Mouse (Mus musculus) liver, embryonic 15.5 days (tissue): ENCODE measurements around the gene Nmral1. TPM values are rescaled to one million over a fixed set of nuclear protein-coding genes. Genes with fewer than 3 reads are reported as not detected.
A peak's percentile ranks its signal among the peaks of the same experiment; 100 is the strongest.

ENCODE experiments used
- ATAC-seq: fragments of 200-750 bp; cut with Nextera tagmentation; 2 replicates; pipeline ENCODE4 v1.8.0; 2017; ENCODE audit warnings: moderate number of reproducible peaks, mild to moderate bottlenecking, moderate library complexity; ENCODE audit not compliant: insufficient read depth
- H3K27ac ChIP-seq: fragments of 300-500 bp; sonication (generic); replicated peaks from 2 replicates; pipeline ENCODE4 v1.5.1; 2015; ENCODE audit warnings: mild to moderate bottlenecking, inconsistent platforms
- H3K27me3 ChIP-seq: fragments of 300-500 bp; sonication (generic); 2 replicates; pipeline ENCODE4 v1.6.1; 2015; ENCODE audit warnings: mild to moderate bottlenecking, inconsistent platforms
- H3K36me3 ChIP-seq: fragments of 300-500 bp; sonication (generic); replicated peaks from 2 replicates; pipeline ENCODE4 v1.6.1; 2015; ENCODE audit warnings: moderate library complexity, mild to moderate bottlenecking, inconsistent platforms
- H3K4me1 ChIP-seq: fragments of 300-500 bp; sonication (generic); replicated peaks from 2 replicates; pipeline ENCODE4 v1.6.1; 2015; ENCODE audit warnings: inconsistent platforms
- H3K4me2 ChIP-seq: fragments of 300-500 bp; sonication (generic); 2 replicates; pipeline ENCODE4 v1.6.1; 2015; ENCODE audit warnings: moderate library complexity, mild to moderate bottlenecking, inconsistent platforms
- H3K4me3 ChIP-seq: fragments of 300-500 bp; sonication (generic); replicated peaks from 2 replicates; pipeline ENCODE4 v1.5.1; 2015; ENCODE audit warnings: mild to moderate bottlenecking, inconsistent platforms
- H3K9ac ChIP-seq: fragments of 300-500 bp; sonication (generic); 2 replicates; pipeline ENCODE4 v1.6.1; 2015; ENCODE audit warnings: moderate library complexity, mild to moderate bottlenecking, inconsistent platforms
- H3K9me3 ChIP-seq: fragments of 300-500 bp; sonication (generic); replicated peaks from 2 replicates; pipeline ENCODE4 v1.6.1; 2016; ENCODE audit warnings: inconsistent platforms
- WGBS: fragments of 180-500 bp; shearing (Covaris S2); methylation state at CpG from one replicate; pipeline ENCODE4 v1.1.7; 2015; ENCODE audit warnings: mixed read lengths; ENCODE audit not compliant: insufficient replicate concordance; 5-methylcytosine and 5-hydroxymethylcytosine counted together
- polyA plus RNA-seq: library from polyadenylated mRNA; unstranded; fragments of >200 nt; fragmentation: Nextera tagmentation; extraction: Ambion mirVana; gene quantifications from 2 replicates; pipeline ENCODE4 v1.2.1, GENCODE M21; 2015

Nmral1 gene
- polyA plus RNA-seq, 1 experiment from 2014 or later, result 37.2 TPM

GRCm38 (mm10) chr16:4679121-4680018 is 39.8 kb downstream of the Nmral1 start, which contains the start of gene Coro7:
Coro7 (minus strand) TSS chr16:4679777.
- Histone ChIP-seq H3K4me2 (peak within 1 kb of the TSS; percentile 98), H3K9ac (peak within 1 kb of the TSS; percentile 72), H3K36me3 (peaks cover 25% of the 10 kb centered on the region), H3K27me3 (no peaks in the 10 kb centered on the region), H3K4me3 (peak within 1 kb of the TSS; percentile 74), H3K4me1 (peaks cover 59% of the 10 kb centered on the region), H3K27ac (peak within 1 kb of the TSS; percentile 59), H3K9me3 (no peaks in the 10 kb centered on the region)
- peak; percentile 80 for ATAC-seq
- WGBS, result under 1% methylated on average over 47 of the region's 47 CpGs

- 59% methylated on average over 5 of the region's 5 CpGs for WGBS
- H3K4me1 ChIP-seq, result peaks cover 63% of the 10 kb centered on the region
- no peak for ATAC-seq
Observed at GRCm38 (mm10) chr16:4678080-4678479, 41.1 kb downstream of the Nmral1 start.

DNA sequence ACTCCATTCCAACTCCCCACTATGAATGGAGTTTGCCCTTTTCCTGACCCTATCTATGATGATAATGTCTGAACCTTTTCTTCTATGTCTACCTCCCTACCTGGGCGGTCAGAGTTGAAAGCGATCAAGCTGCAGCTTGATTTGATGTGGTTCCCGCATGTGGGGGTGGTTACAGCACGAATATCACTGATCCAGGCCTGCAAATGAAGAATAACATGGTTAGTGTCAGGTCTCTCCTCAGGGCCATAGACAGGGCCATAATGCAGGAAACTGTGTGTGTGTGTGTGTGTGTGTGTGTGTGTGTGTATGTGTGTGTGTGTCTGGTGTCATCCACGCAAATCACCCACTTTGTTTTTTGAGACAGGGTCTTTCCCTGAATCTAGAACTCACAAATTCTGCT is 42.3 kb downstream of the Nmral1 start:
- no peaks in the 10 kb centered on the region for H3K9me3 ChIP-seq
- H3K27ac ChIP-seq, result no peak overlapping the region
- no peak overlapping the region for H3K4me3 ChIP-seq
- peaks cover 52% of the 10 kb centered on the region for H3K4me1 ChIP-seq
- no peak overlapping the region for H3K9ac ChIP-seq
- H3K27me3 ChIP-seq, result no peaks in the 10 kb centered on the region
- no peak overlapping the region for H3K4me2 ChIP-seq
- H3K36me3 ChIP-seq, result peaks cover 29% of the 10 kb centered on the region
- WGBS, result 80% methylated on average over 5 of the region's 5 CpGs
- ATAC-seq, result no peak

More at GRCm38 (mm10) chr16:4678080-4678479, 41.1 kb downstream of the Nmral1 start:
- Histone ChIP-seq H3K9ac (no peak overlapping the region), H3K4me2 (peak overlapping the region; percentile 98), H3K4me3 (peak overlapping the region; percentile 74), H3K27ac (peak overlapping the region; percentile 59; the same call in 1 of the 2 replicates), H3K27me3 (no peaks in the 10 kb centered on the region), H3K9me3 (no peaks in the 10 kb centered on the region), H3K36me3 (peaks cover 29% of the 10 kb centered on the region)

DNA sequence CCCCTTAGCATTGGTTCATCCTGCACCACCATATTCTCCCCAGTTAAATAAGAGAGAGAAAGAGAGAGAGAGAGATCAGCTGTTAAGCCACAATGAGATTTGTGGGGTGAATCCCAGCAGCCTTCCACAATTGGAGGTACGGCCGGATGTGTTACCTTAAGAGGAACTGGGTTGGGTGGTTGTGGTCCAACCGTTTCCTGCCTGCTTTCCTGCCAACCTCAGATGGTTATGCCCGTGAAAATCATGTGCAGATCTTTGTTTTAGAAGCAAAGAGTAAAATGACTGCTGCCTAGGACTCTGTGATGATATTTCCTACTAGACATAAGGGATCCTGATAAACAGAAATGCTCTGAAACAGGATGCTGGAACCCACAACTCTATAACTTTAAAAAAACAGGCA is 45.1 kb downstream of the Nmral1 start:
- ATAC-seq, result no peak
- Histone ChIP-seq H3K27me3 (no peaks in the 10 kb centered on the region), H3K4me2 (peak overlapping the region; percentile 11), H3K27ac (no peak overlapping the region), H3K9ac (no peak overlapping the region), H3K36me3 (peaks cover 37% of the 10 kb centered on the region), H3K4me1 (peaks cover 43% of the 10 kb centered on the region), H3K9me3 (no peaks in the 10 kb centered on the region), H3K4me3 (no peak overlapping the region)
- 22% methylated on average over 4 of the region's 4 CpGs for WGBS

- Histone ChIP-seq H3K9me3 (no peaks in the 10 kb centered on the region), H3K4me1 (peaks cover 22% of the 10 kb centered on the region), H3K27ac (no peak overlapping the region), H3K4me2 (no peak overlapping the region), H3K4me3 (no peak overlapping the region), H3K27me3 (no peaks in the 10 kb centered on the region), H3K36me3 (peaks cover 50% of the 10 kb centered on the region), H3K9ac (no peak overlapping the region)
- WGBS, result 52% methylated on average over 5 of the region's 5 CpGs
- ATAC-seq, result no peak
Observed at GRCm38 (mm10) chr16:4670317-4670716, 48.8 kb downstream of the Nmral1 start.

- no peak overlapping the region for H3K4me2 ChIP-seq
- ATAC-seq, result peak; percentile 60
- H3K9ac ChIP-seq, result no peak overlapping the region
- H3K4me3 ChIP-seq, result no peak overlapping the region
- 15% methylated on average over 3 of the region's 3 CpGs for WGBS
- no peaks in the 10 kb centered on the region for H3K27me3 ChIP-seq
- H3K36me3 ChIP-seq, result peaks cover 54% of the 10 kb centered on the region
- no peak overlapping the region for H3K27ac ChIP-seq
- H3K4me1 ChIP-seq, result 0 out of 2 replicates have a peak, but pooled peaks cover 6% of the 10 kb centered on the region
- H3K9me3 ChIP-seq, result no peaks in the 10 kb centered on the region
Observed at GRCm38 (mm10) chr16:4667190-4667808, 51.9 kb downstream of the Nmral1 start.

DNA sequence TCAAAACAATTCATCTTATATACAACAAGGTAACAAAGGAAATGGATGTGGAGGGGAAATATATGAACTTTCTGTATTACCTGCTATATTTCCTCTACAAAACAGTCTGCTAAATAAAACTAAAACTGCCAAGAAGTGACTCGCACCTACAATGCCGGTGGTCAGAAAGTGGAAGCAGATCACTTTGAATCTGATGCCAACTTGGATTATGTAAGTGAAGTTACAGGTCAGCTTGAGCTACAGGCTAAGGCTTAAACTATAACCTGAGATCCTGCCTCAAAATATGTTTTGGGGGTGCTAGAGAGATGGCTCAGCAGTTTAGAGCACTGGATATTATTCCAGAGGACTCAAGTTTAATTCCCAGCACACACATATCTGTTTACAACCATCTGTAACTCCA is 53.4 kb downstream of the Nmral1 start:
- H3K4me2 ChIP-seq, result no peak overlapping the region
- no peaks in the 10 kb centered on the region for H3K27me3 ChIP-seq
- H3K4me1 ChIP-seq, result 0 out of 2 replicates have a peak, but pooled peaks cover 6% of the 10 kb centered on the region
- H3K4me3 ChIP-seq, result no peak overlapping the region
- no peak for ATAC-seq
- no peak overlapping the region for H3K9ac ChIP-seq
- peaks cover 61% of the 10 kb centered on the region for H3K36me3 ChIP-seq
- H3K27ac ChIP-seq, result no peak overlapping the region
- WGBS, result 80% methylated on average over 2 of the region's 2 CpGs
- no peaks in the 10 kb centered on the region for H3K9me3 ChIP-seq

GRCm38 (mm10) chr16:4663806-4664205 is 55.4 kb downstream of the Nmral1 start:
- Histone ChIP-seq H3K27me3 (no peaks in the 10 kb centered on the region), H3K36me3 (peaks cover 57% of the 10 kb centered on the region)
- WGBS, result 70% methylated on average over 2 of the region's 2 CpGs

DNA sequence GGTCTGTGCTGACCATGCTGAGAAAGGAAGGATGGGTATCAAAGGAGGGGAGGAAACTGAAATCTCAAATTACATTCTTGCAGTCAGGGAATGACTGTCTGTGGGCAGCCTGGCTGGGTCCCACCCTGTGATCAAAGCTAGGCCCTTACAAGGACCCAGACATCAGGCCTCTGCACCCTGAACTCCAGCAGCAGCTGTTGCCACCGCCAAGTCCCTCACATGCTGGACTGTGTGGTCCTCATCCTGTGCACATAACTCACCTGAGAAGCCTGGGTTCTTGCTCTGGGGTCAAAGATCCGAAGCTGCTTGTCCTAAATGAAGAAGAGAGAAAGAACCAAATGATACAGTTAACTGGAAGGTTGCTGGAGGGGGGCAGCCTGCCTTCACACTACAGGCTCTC is 57.6 kb downstream of the Nmral1 start:
- 59% methylated on average over 2 of the region's 2 CpGs for WGBS
- H3K9ac ChIP-seq, result no peak overlapping the region
- H3K27me3 ChIP-seq, result no peaks in the 10 kb centered on the region
- no peak for ATAC-seq
- H3K36me3 ChIP-seq, result peaks cover 38% of the 10 kb centered on the region
- 0 out of 2 replicates have a peak, but pooled peaks cover 5% of the 10 kb centered on the region for H3K4me1 ChIP-seq
- H3K27ac ChIP-seq, result no peak overlapping the region
- H3K4me3 ChIP-seq, result no peak overlapping the region
- no peaks in the 10 kb centered on the region for H3K9me3 ChIP-seq
- H3K4me2 ChIP-seq, result no peak overlapping the region

More at GRCm38 (mm10) chr16:4663806-4664205, 55.4 kb downstream of the Nmral1 start:
- no peak for ATAC-seq
- Histone ChIP-seq H3K9ac (no peak overlapping the region), H3K4me1 (0 out of 2 replicates have a peak, but pooled peaks cover 3% of the 10 kb centered on the region), H3K4me2 (no peak overlapping the region), H3K9me3 (no peaks in the 10 kb centered on the region), H3K27ac (no peak overlapping the region), H3K4me3 (no peak overlapping the region)
